Mouse (Mus musculus): Measurements from ENCODE around the gene Ugt8a. TPM values are rescaled to one million over a fixed set of nuclear protein-coding genes. Genes with fewer than 3 reads are reported as not detected.
A peak's percentile ranks its signal among the peaks of the same experiment; 100 is the strongest.

The Ugt8a gene
- under 1 TPM; 0.38 to 0.77 TPM for total RNA-seq (2021)

GRCm38 (mm10) chr3:125938092-125938755 lies at the start of gene Ugt8a:
Gene Ugt8a (minus strand): TSS chr3:125938619.
- peak; percentile 8 for DNase-seq

DNA sequence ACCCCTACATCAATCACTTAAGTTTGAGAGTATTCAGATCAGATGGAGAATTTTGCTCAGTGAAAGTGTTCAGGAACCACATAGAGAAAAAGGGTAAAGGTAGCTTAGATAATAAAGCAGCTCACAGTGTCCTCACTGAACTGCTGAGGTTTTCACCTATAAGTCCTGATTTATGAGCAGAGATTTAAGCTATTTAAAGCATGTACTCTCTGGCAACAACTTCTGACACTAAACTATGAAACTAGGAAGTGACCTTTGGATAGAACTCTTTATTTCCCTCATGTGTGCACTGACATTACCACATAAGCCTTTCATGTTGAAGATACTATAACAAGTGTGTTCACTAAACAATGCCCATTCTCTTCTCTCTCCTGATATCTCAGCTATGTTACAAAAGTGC lies 48.2 kb upstream of the Ugt8a start:
- DNase-seq, result no peak

- no peak for DNase-seq
Observed at GRCm38 (mm10) chr3:125983707-125984420, 45.4 kb upstream of the Ugt8a start.

GRCm38 (mm10) chr3:125979475-125979874 lies 41.1 kb upstream of the Ugt8a start:
- DNase-seq, result no peak

DNA sequence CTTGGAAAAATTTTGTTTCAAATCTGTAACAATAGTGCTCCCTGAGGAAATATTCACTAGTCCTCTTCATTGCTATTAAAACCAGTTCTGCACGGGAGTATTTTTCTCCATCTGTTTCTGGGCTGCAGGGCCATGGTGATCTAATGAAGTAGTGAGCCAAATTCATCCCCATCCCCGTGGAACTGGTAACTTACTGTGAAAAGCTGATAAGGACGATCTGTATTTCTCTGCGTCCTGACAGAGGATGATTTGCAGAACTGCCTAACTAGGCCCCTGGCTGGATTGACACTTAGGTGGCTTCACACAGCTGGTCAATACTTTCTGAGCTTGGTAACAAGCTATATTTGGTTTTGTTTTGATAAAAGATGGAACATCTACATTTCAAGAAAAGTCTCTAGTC lies 37.5 kb upstream of the Ugt8a start:
- no peak for DNase-seq

DNA sequence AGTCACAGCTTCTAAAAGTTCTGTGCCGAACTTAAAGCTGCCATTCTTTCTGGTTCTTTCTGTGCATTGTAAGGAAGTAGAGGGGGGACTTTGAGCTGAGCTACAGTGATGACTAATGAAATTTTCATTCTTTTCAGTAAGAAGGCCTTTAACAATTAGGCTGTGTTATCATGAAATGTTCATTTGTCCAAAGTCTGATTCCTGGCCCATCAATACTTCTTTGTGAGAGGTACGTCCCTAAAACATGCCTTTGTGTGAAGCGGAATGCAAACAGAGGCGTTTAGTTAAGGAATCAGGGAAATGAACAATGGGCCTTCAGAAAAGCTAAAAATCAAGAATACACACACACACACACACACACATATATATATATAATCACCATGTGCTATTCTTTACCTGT lies 31.0 kb upstream of the Ugt8a start:
- DNase-seq, result no peak

DNA sequence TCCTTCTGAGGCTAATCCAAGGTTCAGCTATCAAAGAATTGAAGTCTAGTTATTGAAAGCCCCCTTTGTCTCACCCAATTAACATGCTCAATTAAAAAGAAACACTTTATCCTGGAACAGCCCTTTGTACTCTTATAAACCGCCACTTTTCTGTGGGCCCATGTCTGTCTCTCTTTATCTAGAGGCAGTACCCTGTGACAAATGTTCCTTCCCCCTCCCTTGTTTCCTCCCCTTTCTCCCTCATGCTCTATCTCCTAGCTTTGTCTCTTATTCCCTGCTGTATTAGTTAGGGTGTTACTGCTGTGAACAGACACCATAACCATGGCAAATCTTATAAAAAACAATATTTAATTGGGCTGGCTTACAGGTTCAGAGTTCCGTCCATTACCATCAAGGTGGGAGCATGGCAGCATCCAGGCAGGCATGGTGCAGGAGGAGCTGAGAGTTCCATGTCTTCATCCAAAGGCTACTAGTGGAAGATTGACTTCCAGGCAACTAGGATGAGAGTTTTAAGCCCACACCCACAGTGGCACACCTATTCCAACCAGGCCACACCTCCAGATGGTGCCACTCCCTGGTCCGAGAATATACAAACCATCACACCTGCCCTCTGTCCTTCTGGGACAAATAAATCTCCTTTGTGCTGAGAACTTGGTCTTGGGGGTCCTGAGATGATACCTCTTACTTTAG lies 17.9 kb upstream of the Ugt8a start:
- DNase-seq, result no peak

DNA sequence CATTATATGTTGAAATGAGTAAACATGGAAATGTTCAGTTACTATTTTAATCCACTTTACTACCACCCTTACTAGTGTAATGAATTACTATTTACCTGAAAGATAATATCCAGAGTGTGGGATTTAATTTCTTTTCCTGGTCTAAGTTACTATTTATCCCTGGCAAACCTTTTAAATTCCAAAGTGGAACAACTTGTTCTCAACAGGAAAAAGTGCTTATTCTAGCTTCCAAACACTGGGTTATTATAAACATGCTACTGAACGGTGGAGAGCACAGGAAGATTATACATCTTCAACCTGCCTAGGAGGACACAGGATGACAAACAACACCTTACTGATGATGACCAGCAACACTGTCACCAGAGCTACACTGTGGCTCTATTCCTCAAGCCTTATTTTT lies 16.5 kb upstream of the Ugt8a start:
- DNase-seq, result no peak

DNA sequence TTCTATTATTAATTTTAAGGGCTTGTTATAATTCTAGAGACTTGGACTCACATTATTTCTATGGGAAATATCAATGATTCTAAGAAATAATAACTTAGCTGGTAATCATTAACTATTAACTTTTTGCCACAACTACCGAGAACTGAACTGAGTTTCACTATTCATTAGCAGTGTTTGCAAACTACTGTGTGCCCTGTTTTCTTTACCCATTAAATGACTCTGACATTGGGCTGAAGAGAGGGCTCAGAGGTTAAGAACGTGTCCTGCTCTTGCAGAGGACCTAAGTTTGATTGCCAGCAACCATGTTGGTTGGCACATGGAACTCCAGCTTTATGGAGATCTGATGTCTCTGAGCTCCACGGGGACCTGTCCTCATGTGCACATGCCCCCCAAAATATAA lies 2.4 kb upstream of the Ugt8a start:
- no peak for DNase-seq

DNA sequence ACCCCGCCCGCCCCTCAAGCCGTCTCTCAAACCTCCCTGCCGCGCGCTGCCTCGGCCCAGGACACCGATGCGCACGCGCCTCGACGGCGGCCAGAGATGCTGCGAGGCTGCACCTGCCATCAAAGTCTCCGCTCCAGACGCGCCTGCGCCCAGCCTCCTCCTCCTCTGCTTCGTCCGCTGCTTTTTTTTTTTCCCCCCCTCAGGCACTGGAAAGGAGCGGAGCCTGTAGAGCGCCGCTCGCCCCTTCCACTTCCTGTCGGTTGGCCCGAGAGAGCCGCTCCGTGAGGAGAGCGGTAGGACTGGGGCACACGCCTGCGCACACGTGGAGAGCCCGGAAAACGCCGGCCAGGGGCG lies 314 bp upstream of the Ugt8a start:
- DNase-seq, result peak; percentile 4

DNA sequence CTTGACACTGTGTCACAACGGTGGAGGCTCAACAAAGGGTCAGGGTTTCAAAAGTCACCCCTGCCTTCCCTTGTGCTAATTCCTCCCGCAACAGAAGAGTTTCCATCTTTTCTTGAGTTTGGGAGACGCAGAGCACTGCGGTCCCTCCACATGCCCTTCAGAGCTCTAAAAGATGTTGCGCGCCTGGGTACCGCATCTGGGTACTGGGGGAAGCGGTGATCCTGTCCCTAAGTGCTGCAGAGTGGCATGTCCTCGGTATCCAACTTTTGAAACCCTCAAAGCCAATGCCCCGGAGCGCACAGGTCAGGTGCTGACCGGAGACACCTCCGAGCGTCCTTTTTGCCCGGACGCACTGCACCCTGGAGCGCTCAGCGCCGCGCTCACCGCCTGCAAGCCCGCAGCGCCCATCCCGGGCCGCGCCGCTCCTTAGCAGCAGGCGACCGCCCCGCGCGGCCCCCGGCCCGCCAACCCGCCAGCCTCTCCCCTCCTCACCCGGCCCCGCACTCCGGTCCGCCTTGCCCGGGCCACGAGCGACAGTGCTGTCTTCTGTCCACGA lies 805 bp downstream of the Ugt8a start:
- DNase-seq, result peak; percentile 4

- DNase-seq, result no peak
Observed at GRCm38 (mm10) chr3:125935796-125936195, 2.6 kb downstream of the Ugt8a start.

- no peak for DNase-seq
Observed at GRCm38 (mm10) chr3:125932594-125933237, 5.7 kb downstream of the Ugt8a start.

DNA sequence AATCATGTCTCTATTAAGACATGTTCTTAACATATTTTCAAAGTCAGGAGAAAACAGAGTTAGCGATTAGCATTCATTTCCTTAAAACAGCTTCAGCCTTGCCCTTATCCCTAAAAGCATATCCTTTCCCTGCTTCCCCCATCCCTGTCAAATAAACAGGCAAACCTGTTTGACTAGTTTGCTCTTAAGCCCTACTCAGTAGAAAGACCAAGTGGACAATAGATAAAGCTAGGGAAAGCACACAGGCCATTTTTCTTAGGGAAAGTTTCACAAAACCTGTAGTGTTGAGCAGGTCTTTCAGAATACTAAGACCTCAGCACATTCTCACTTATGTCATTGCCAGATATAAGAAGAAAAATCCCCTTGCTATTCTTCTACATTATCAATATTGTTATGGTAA lies 7.4 kb downstream of the Ugt8a start:
- no peak for DNase-seq

- no peak for DNase-seq
Observed at GRCm38 (mm10) chr3:125920876-125921275, 17.5 kb downstream of the Ugt8a start.

GRCm38 (mm10) chr3:125898976-125899375 lies 39.4 kb downstream of the Ugt8a start:
- no peak for DNase-seq

DNA sequence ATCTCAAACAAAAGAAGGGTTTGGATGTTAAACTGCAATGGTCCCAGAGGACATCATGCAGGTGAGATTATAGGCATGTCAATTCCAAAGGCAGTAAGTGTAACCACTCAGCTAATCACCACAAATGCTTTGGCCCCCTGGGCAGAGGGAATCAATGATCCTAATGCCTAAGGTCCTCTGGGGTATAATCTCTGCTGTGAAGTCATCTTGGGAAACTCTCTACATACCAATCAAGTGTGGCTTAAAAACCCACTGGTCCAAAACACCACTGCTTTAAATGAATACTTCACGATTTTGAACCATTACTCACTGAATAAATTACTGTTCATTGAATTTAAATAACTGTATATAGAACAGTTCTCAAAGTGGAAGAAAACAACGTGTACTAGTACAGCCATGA lies 51.3 kb downstream of the Ugt8a start:
- DNase-seq, result no peak

- DNase-seq, result no peak
Observed at GRCm38 (mm10) chr3:125884879-125885278, 53.5 kb downstream of the Ugt8a start.

DNA sequence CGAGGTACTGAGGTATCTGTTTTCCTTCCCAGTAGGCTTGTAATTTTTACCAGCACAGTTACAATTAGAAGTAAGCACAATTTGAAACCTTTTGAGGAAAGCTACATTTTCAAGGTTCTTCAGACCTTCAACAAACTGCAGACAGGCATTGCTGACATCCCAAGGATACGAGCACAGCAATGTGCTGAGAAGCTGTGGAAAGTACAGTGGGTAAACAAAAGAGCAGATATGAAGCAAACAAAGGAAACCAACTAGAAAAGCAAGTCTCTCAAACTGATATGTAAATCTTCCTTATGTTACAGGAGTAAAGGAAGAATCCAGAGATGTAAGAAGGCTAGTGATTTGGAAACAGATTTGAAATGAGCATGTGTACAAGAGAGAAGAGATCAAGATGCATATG lies 54.0 kb downstream of the Ugt8a start:
- DNase-seq, result no peak

DNA sequence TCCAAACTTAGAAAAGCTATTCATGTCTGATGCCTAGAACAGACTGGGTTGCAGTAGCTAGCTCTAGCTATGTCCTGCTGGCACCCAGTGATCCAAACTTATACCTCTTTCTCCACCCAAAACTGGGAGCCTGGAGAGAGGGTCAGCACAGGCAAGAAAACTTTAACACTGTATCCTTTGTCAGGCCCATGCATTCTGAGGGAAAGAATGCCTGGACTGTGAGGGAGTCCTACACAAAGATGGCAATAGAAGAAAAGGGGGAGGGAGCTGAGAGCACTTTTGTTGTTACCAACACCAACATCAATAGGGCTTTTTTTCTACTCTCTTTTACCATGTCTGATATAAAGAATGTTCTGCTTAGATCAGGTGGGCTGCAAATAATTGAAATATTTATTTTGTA lies 55.4 kb downstream of the Ugt8a start:
- no peak for DNase-seq

GRCm38 (mm10) chr3:125881835-125882234 lies 56.6 kb downstream of the Ugt8a start:
- no peak for DNase-seq

DNA sequence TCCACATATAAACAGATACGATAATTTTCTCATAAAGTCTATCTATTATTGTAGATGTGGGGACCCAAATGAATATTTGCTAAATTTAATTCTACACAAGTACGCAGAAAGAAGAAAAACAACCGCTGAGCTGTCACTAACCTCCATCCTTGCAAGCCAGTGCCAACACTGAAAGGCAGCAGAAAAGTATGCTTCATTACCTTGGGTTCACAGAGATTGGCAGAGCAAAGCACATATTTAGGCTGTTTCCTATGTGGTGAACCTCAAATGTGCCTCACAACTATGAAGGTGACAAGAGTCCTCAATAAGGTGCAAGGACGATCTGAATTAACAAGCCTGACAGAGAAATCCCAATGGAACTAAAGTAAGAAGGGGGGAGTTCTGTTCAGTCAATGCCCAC lies 64.0 kb downstream of the Ugt8a start:
- DNase-seq, result no peak

DNA sequence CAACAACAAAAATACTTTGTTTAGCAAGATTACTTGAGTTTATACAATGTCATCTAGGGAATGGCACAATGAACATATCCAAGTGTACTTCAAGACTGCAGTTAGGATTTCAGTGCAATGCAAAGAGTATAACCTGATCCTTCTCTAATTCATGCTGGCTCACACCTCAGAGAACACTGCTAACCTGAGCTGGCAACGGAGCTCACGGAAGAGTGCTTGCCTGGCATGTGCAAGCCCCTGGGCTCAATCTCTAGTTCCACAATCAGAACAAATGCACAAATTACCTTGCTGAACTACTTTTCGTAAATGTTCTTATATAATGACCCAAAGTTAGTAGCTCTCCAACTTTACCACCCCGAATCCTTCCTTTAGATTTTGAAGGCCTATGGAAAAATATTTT lies 68.5 kb downstream of the Ugt8a start:
- DNase-seq, result no peak

Data from heart, postnatal 4 days (tissue).